Mouse (Mus musculus) cerebral cortex, adult 2 months (tissue): ENCODE measurements around the gene Adap1.

ENCODE experiments used
- WGBS: fragments of 180-500 bp; shearing (Covaris S2); methylation state at CpG from one replicate; pipeline ENCODE4 v1.1.7; 2018; 5-methylcytosine and 5-hydroxymethylcytosine counted together

The Adap1 gene

DNA sequence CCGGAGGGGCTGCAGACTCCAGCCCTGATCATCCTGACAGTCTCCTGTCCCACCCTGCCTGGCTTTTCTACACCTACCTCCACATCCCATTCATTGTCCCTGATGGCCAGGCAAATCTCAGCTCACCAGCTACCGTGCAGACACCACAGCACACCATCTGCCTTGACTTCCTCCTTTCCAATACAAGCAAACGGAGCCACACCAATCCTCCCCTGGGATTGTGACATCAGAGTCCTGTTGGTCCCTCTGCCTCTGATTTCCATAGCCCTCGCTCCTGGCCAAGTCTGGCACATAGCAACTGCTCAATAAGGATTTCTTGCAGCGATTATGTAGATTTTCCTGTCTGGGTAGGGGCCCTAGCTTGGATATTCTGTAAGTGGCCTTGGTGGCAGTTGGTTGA, 25.7 kb upstream of the Adap1 start, which contains the start of gene Cox19:
Gene Cox19 (minus strand): TSS at position 285 of the 400 bp plus-strand sequence.
- 50% methylated on average over 5 of the region's 5 CpGs for WGBS

GRCm38 (mm10) chr5:139349713-139350112, 24.3 kb upstream of the Adap1 start:
- WGBS = 70% methylated on average over 6 of the region's 6 CpGs

- 64% methylated on average over 1 of the region's 1 CpGs for WGBS
These were observed 21.8 kb upstream of the Adap1 start for GRCm38 (mm10) chr5:139347225-139347624.

- WGBS = 13% methylated on average over 5 of the region's 5 CpGs
These were observed 19.9 kb upstream of the Adap1 start for GRCm38 (mm10) chr5:139345364-139345714.

DNA sequence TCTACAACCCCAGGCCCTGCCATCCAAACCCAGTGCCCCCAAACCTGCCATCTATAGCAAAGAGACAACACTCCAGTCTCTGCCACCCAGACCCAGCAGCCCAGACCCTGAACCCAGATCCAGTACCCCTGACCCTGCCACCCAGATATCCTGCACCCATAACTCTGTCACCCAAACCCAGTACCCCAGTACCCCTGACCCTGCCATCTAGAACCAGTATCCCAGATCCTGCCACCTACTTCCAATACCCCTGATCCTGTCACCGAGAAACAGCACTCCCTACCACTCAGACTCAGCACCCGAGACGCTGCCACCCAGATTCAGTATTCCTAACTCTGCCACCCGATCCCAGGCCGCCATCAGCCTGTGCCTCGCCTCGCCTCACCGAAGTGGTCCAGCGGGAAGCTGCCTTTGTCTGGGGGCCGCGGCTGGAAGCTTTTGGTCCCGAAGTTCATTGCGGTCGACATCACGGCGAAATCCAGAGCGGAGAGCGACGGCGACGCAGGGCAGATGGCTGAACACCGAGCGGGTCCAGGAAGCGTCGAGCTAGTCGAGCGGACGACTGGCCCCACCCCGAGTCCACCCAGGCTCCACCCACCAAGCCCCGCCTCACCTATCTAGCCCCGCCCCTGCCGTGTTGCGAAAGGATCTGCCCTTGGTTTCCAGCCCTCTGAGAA, 19.4 kb upstream of the Adap1 start:
- WGBS = under 1% methylated on average over 33 of the region's 33 CpGs

GRCm38 (mm10) chr5:139344021-139344686, 18.7 kb upstream of the Adap1 start:
- 4% methylated on average over 12 of the region's 12 CpGs for WGBS

- WGBS = 81% methylated on average over 11 of the region's 11 CpGs
These were observed 13.5 kb upstream of the Adap1 start for GRCm38 (mm10) chr5:139338891-139339290.

GRCm38 (mm10) chr5:139338403-139338802, 13.0 kb upstream of the Adap1 start:
- WGBS = 61% methylated on average over 3 of the region's 3 CpGs

GRCm38 (mm10) chr5:139337826-139338370, 12.5 kb upstream of the Adap1 start:
- 63% methylated on average over 13 of the region's 13 CpGs for WGBS

DNA sequence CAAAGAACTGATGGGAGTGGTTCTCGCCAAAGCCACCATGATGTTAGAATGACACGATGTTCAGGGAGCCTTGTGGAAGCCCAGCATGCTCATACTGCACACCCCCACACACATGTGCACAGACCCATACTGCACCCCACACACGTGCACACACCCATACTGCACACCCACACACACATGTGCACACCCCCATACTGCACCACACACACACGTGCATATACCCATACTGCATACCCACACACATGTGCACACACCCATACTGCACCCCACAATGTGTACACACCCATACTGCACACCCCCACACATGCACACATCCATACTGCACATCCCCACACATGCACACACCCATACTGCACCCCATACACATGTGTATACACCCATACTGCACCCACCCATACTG, 10.2 kb upstream of the Adap1 start:
- 76% methylated on average over 4 of the region's 4 CpGs for WGBS

DNA sequence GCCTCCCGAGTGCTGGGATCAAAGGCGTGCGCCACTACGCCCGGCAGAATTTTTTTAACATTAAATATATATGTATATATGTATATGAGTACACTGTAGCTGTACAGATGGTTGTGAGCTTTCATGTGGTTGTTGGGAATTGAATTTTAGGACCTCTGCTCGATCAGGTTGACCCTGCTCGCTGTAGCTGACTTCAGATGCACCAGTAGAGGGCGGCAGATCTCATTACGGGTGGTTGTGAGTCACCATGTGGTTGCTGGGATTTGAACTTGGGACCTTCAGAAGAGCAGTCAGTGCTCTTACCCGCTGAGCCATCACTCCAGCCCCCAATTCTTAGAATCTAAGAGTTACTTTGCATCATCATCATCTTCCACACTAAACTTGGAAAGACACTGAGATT, 9.0 kb upstream of the Adap1 start:
- WGBS = 84% methylated on average over 10 of the region's 10 CpGs

DNA sequence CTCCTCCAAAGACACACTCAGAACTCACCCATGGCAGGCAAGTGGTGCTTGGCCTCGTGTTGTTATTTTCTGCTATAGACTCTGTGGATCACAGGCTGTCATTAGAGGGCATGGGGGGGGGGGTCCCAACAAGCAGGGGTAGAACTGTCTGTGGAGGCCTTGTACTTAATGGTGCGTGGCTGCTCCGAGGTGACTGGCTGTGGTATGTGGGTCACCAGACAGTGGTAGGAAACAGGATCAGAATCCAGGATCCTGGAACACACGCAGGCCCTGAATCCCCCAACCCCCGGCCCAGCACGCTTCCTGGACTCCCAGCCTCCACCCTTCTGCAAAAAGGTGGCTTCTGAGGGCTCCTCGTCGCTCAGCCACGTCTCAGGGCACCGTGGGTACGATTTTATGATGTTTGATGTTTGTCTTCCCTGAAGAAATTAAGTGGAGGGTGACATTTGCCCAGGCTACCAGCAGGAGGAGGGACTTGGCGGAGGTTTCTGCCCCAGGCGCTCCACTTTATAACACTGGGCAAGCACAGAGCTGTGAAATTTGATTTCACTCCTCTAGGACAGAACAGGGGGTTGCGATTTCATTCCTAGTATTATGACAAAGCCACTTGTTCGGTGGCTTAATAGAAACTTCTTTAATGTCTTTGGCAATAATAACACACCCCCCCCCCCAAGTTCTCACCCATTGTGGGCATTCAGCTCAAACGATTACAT, 8.0 kb upstream of the Adap1 start:
- 80% methylated on average over 16 of the region's 16 CpGs for WGBS

- WGBS = 89% methylated on average over 8 of the region's 8 CpGs
These were observed 7.3 kb upstream of the Adap1 start for GRCm38 (mm10) chr5:139332590-139333272.

- 20% methylated on average over 8 of the region's 8 CpGs for WGBS
These were observed 6.3 kb upstream of the Adap1 start for GRCm38 (mm10) chr5:139331742-139332141.

- WGBS = 39% methylated on average over 7 of the region's 7 CpGs
These were observed 5.3 kb upstream of the Adap1 start for GRCm38 (mm10) chr5:139330766-139331165.

- WGBS = 71% methylated on average over 7 of the region's 7 CpGs
These were observed 2.2 kb upstream of the Adap1 start for GRCm38 (mm10) chr5:139327634-139328020.

DNA sequence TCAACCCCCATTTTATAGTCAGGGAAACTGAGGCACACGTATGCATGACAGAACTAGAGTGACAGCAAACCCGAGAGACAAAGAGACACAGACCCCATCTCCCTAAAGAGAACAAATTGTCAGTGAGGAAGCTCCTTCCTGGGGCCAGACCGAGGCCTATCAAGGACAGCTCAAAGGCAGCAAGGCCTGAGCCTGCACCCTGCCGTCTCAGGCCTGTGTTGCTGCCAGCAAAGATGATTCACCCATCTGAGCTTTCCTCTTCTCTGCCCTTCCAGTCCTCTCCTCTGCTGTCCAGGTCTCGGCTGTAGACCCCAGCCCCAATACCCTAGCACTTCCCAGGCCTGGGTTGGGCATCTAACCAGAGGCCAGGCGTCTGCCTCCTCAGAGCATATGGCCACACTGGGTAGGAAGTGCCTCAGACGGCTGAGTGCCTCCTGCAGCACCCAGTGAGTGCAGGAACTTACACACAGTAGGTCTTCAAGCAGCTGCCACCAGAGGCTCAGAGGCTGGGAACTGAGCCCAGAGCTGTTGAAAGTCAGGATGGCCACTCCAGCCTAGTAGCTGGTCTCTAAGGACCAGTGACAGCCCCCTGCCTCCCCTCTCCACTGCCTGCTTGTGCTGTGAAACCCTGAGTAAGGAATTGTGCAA, 1.7 kb upstream of the Adap1 start:
- 80% methylated on average over 7 of the region's 7 CpGs for WGBS

DNA sequence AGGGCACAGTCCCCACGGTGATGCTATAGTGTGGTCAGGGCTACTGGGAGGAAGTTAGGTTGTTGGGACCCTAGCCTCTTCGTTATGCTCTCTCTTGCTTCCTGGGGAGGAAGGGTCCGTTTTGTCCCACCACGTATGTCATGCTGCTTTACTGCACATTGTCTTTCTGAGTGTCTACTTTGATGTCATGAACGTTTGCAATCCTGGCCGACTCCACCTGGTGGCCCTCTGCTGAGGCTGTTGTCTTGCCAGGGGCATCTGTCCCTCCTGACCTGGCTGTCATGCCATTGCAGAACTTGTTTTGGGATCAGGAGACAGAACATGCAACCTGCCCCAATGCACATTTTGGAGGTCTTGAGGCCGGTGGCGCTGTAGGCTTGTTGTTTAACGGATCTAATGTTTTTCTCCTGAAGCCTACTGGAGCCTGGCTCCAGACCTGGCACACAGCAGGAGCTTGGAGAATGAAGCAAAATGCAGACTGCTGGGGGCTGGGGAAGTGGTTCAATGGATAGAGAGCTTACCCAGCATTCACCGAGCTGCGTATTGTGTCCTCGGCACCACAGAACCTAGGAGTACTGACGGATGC, 782 bp upstream of the Adap1 start:
- 61% methylated on average over 13 of the region's 13 CpGs for WGBS

GRCm38 (mm10) chr5:139324691-139325394, 579 bp downstream of the Adap1 start:
- under 1% methylated on average over 62 of the region's 62 CpGs for WGBS

DNA sequence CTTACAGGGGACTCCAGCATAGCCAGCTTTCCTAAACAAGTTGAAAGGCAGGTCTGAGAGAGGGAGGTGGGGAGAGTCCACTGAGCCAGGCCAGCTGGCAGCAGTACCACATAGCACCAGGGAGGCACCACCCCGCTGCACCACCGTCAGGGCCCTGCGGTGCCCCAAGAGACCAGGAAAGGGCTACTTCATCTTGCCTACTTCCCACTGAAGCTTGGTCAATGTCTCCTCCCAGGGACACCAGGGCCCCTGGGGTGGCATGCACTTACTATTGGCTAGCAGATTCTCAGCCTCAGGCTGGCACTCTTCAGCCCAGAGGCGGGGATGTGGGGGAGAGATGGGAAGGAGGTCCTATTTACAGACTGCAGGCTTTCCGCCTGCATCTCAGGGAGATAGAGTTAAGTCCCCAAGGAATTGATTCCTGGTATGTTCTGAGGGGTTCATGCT, 1.4 kb downstream of the Adap1 start:
- WGBS = 5% methylated on average over 5 of the region's 5 CpGs
